Mouse (Mus musculus): ENCODE measurements around the gene Ptprf.
A peak's percentile ranks its signal among the peaks of the same experiment; 100 is the strongest.

Ptprf gene

DNA sequence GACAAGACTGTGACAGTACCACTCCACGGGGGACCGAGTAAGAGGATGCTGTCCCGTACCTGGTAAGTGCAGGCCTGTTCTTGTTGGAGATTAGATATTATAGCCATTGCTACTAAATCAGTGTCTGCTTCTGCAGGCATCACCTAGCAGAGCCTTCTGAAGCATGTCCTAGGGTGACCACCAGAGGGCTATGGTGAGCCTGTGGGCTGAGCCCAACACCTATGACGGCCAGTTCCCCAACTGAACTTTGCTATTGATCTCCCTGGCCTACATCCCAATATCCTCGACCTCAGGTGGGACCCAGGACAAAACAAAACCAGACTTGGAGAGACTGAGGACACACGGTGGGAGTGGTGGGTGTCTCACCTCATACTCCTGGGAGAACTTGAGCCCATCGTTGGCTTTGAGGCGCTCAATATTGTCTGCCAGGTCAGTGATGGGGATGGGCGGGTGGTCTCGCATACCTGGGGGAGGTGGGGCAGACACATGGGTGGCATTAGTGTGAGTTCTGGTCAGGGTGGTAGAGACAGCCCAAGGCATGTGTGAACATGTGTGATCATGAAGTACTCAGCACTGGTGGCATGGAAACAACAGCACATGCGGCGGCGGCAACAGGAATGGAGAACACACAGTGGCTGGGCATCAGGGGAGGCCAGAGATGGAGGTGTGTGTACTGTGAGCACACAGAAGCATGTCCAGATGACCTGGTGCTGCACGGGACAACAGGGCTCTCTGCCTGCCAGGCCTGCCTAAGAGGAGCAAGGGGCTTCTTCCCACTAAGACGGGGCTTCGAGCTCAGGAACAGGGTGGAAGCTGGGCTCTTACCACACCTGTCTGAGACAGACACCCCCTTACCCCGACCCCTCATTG is 74.2 kb downstream of the Ptprf start:
- DNase-seq (ENCODE audit: low read depth, low spot score) = peak; percentile 75

DNA sequence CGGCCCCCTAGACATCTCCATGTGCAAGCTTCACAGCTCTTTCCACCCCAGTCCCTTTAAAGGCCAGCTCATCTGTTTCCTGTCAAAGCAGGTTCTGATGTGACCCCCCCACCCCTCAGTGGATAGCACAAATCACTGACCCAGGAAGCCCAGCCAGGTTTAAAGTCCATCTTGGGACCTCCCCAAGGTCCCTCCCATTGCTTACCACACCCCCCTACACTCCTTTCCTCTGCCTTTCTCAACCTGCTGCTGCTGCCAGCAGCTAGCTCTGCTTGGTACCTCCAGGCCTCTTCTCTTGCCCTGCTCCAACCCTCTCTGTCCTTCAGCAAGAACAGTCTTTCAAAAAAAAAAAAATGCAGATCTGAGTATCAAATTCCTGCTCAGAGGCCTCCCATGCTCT is 76.3 kb downstream of the Ptprf start:
- no peak for DNase-seq (ENCODE audit: low read depth, low spot score)

DNA sequence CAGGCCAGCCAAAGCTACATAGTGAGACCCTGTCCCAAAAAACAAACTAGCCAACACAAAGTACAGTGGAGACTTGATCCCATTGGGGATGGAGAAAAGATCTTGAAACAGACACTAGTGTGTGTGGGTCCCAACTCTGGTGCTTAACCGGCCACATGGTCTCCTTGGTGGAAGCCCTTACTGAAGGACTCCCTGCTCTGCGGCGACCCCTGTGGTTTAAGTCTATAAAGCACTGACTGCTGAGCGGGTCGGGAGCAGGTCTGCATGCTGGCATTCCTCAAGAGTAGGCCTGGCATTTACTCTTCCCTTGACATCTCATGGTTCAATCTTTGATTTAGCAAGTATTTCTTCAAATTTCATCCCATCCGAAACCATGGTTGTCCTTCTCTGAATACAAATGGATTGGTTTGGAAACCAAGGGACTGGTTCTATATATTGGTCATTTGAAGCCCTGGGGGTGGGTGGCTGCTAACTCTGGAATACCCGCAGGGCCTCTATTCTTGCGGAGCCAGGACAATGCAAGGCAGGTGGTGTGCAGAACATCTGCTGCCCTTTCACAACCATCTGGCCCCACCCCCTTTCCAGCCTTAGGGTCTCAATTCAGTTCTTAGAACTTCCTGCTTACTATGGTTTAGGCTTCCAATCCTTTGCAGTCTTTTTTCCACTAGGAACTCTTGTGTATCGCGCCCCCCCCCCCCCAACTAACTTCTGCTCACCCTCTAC is 84.1 kb downstream of the Ptprf start:
- DNase-seq (ENCODE audit: low read depth, low spot score) = peak; percentile 76

DNA sequence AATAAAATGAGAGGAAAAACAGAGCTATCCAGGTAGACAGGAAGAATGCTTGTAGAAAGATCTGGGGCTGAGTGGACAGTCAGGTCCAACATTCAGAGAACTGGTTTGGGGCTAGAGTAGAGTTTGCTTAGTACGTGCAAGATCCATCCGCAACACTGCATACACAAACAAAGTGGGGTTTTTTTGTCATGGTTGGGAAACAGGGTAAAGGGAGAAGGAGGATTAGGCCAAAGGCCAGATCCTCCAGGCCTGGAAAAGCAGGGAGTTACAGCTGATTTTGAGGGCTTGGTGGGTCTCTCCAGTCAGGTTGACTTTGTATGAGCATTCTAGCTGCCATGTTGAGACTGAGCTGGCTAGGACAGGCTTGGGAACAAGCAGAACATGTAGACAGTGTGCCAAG is 85.3 kb downstream of the Ptprf start:
- no peak for DNase-seq (ENCODE audit: low read depth, low spot score)

DNA sequence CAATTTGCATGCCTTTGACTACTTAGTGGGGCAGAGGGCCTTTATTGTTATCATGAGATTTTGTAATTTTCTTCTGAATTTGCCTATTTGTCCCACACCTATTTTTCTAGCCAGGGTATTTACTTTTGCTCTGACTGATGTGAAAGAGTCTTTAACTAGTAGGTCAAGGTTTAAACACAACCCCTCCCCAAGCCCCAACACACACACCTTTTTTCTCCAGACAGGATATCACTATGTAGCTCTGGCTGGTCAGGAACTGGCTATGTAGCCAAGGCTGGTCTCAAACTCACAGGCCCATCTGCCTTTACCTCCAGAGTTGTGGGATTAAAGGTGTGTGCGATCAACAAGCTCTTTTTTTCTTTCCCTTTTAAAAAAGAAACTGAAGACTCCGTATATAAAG is 92.1 kb downstream of the Ptprf start:
- no peak for DNase-seq (ENCODE audit: low read depth, low spot score)

DNA sequence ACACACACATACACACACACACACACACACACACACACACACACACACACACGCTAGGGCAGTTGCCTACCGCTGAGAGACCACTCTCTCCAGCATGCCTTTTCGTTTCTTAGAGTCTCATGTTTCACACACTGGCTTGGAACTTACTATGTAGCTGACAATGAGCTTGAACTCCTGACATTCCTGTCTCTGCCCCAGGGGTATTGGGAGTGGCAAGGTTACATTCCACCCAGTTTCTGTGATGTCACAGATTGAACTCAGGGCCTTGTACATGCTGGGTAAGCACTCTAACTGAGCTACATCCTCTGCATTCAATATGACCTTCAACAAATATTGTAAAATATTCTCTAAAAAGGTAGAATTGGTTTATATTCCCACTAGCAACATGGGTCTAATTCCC is 92.6 kb downstream of the Ptprf start:
- peak; percentile 94 for DNase-seq (ENCODE audit: low read depth, low spot score)

DNA sequence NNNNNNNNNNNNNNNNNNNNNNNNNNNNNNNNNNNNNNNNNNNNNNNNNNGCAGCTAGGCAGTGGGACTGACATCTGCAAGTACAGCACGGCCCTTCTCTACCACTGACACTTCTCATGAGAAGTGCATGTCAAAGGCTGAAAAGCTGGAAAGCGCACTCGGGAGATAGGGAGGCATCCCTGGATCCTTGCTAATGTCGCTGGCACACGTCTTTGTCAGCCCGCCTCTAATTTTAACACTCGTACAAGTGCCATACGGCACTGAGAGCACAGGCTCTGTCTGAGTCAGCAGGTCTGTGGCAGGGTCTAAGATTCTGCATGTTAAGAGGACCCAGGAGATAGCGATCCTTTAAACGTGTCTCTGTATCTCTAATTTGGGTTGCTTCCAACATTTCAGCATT is 95.0 kb downstream of the Ptprf start:
- DNase-seq (ENCODE audit: low read depth, low spot score) = no peak

DNA sequence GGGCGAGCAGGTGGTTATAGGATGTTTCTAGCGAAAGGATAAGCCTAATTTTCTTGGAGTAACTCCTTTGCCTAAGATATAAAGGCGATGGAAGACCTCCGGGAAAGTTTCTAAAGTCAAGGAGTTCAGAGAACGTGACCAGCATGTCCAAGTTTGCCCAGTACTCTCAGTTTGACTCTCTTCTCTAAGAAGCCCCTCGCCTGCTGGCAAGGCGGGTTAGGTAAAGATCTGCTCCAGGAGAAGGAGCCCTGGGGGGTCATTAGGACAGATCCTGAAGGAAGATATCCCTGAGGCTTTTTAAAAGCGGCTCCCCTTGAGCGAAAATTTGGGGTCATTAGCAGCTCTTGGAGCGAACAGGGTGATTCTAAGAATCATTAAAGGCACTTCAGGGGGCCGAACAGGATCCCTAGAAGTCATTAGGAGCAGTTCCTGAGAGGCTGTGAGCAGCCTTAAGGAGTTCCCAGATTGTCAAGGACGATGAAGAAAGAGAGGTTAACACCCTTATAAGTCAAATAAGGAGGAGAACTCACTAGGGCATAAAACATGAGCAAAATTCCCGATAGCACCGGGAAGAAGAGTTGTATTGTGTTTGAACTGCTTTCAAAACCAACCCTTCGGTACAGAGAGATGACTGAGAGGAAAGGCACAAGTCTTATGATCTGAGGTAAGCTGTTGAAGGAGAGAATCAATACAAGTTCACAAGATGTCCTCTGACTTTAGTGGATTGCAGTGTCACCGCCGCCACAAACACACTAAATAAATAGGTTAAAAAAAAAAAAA is 110.7 kb downstream of the Ptprf start:
- DNase-seq (ENCODE audit: low read depth, low spot score) = no peak

DNA sequence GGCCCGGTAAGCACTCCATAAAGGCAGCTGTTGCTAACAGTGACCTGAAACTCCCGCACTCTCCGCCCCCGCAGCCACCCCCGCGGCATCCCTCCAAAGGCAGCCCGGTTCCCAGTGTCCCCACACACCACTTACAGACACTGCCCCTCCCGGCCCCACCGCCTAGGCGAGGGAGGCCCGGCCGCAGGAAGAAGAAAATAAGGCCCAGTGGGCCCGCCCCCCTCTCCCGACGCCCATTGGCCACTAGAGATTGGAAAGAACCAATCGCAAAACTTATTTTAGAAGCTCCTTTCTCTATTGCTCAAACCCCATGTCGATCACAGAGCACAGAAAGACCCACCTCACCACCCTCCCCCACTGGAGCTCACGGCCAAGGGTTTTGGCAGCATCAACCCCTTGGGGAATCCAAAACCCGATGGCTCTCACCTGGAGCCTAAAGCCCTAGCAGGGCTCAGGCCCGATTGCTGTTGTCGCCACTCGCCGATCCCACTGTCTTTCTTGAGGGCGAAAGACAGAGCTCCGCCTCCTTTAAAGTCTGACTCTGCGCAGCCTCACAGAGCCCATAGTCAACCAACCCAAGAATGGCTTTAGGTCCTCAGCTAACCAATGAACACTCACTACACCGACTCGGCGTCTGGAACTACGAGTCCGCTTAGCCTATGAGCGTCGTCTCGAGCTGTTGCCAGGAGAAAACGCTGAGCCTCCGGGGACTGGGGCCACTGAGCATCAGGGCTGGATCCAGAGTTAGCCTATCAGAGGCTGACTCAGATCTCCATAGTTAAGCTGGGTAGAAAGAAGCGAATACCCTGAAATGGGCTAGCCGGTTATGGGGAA is 111.5 kb downstream of the Ptprf start, which contains the start of gene Kdm4a:
Kdm4a (minus strand) TSS at position 577 of the 834 bp plus-strand sequence.
- DNase-seq (ENCODE audit: low read depth, low spot score) = peak; percentile 99

DNA sequence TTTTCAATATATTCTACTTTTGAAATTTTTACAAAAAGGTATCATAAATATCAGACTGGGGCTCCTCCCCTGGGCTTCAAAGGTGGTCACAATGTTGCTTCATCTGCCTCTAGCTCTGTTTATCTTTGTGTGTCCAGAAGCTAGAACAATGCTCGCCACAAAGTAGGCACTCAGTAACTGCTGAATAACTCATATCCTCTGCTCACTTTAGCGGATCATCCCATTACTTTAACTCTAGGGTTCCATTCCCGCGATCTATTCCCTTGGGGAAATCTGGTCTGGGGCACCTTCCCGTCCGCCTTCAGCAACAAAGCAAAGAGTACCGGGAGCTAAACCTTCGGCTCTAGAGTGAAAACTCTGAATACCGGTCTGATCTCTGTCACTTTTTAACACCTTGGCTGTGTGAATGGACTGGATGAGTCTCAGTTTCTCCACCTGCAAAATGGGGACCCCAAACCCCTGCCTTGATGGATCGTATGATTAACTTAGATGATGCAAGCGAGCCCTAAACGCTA is 112.2 kb downstream of the Ptprf start:
- no peak for DNase-seq (ENCODE audit: low read depth, low spot score)

DNA sequence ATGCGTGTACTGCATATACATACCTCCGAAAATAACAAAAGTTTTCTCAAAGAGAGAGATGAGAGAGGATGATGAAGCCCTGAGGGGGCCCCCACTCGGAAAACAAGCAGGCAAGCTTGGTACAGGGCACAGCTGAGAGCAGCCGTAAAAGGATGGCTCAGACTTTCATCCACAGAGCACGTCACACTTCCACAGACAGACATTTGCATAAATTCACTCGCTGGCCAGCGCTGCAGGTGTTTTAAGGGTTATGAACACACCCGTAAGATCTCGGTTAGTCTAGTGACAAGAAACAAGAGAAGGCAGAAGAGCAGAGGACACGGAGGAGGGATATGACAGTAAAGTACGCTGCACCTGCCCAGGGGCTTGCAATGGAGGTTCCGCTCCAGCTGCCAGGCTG is 118.7 kb downstream of the Ptprf start:
- DNase-seq (ENCODE audit: low read depth, low spot score) = no peak

DNA sequence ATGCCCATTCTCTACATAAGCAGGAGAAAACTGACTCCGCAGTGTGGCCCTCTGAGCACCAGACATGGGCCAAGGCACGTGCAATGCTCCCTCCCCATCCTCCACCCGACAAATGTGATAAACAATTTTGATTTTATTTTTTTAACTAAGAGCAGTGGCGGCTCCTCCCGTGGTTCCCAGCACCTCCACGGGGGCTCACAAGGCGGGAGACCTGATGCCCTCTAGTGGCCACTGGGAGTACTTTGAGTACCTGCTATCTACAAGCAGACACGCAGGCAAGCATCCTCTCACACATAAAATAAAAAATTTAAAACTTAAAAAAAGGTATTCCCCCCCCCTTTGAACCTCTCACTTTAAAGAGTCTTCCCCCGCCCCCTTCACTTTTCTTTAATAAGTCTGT is 120.2 kb downstream of the Ptprf start:
- DNase-seq (ENCODE audit: low read depth, low spot score) = peak; percentile 84

DNA sequence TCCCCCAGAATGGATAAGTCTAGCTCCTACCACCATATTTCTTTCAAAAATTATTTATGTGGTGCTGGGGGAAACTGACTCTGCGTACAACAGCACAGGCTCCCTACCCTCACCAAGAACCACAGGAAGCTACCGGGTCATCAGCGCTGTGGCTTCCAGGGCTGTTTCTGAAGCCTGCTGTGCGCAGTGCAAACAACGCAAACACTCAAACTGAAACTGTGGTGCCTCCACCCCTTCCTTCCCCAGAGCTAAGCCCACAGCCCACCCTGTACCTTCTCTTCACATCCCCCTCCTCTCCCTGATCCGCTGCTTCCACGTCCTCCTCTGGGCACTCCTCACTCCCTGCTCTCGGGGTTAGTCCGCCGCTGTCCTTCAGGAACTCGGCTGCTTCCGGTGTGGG is 129.1 kb downstream of the Ptprf start:
- no peak for DNase-seq (ENCODE audit: low read depth, low spot score)

All from ZHBTc4 (cell line).